Mouse (Mus musculus): ENCODE measurements around the gene Polrmt.

GRCm38 (mm10) chr10:79732500-79732899 lies 13.9 kb downstream of the Polrmt start:
- peak; percentile 81 for TF ChIP-seq CTCF (IDR thresholded peaks at IDR 0.05; ENCODE audit: low read depth, low read length)
- no peak for TF ChIP-seq POLR2A (IDR thresholded peaks at IDR 0.05; ENCODE audit: insufficient read depth, low read length)
- no peak for TF ChIP-seq EP300 (IDR thresholded peaks at IDR 0.05; ENCODE audit: insufficient read depth, low read depth, low read length)

Data from ES-Bruce4 (cell line).